Mouse (Mus musculus) cerebellum, postnatal 25 days (tissue): ENCODE data around the gene Zbtb38.

Experiments used
- DNase-seq, 2 experiments: peaks; one replicate each; pipeline ENCODE4 v3.0.0; 2021; ENCODE audit warnings: mixed read lengths in 2 of 2

Gene Zbtb38

GRCm38 (mm10) chr9:96636423-96637156 lies 116.0 kb downstream of the Zbtb38 start:
- DNase-seq: no peak

GRCm38 (mm10) chr9:96635899-96636298 lies 116.7 kb downstream of the Zbtb38 start:
- no peak for DNase-seq

GRCm38 (mm10) chr9:96635176-96635575 lies 117.5 kb downstream of the Zbtb38 start:
- DNase-seq: no peak

- no peak for DNase-seq
Measured at GRCm38 (mm10) chr9:96633771-96634170, 118.9 kb downstream of the Zbtb38 start.
